Mouse (Mus musculus) embryo, embryonic 10.5 days (tissue): ENCODE results near the gene Atp2b2.
A peak's percentile ranks its signal among the peaks of the same experiment; 100 is the strongest.

Experiments
- DNase-seq: peaks from one replicate; pipeline ENCODE4 v3.0.0-alpha.2; 2015; ENCODE audit warnings: low spot score

Atp2b2 gene

GRCm38 (mm10) chr6:113941324-113941723 is 101.1 kb downstream of the Atp2b2 start:
- DNase-seq = no peak

- DNase-seq = no peak
Observed at GRCm38 (mm10) chr6:113939442-113939841, 103.0 kb downstream of the Atp2b2 start.

- DNase-seq = peak; percentile 79
Observed at GRCm38 (mm10) chr6:113936811-113937508, 105.5 kb downstream of the Atp2b2 start.

GRCm38 (mm10) chr6:113936111-113936510 is 106.3 kb downstream of the Atp2b2 start:
- no peak for DNase-seq

- no peak for DNase-seq
Observed at GRCm38 (mm10) chr6:113934692-113935091, 107.7 kb downstream of the Atp2b2 start.

- no peak for DNase-seq
Observed at GRCm38 (mm10) chr6:113933261-113934151, 108.9 kb downstream of the Atp2b2 start.

- DNase-seq = peak; percentile 52
Observed at GRCm38 (mm10) chr6:113929191-113929875, 113.1 kb downstream of the Atp2b2 start.

- no peak for DNase-seq
Observed at GRCm38 (mm10) chr6:113923249-113923648, 119.2 kb downstream of the Atp2b2 start.

- no peak for DNase-seq
Observed at GRCm38 (mm10) chr6:113920466-113920865, 121.9 kb downstream of the Atp2b2 start.

GRCm38 (mm10) chr6:113912753-113913152 is 129.7 kb downstream of the Atp2b2 start:
- no peak for DNase-seq

GRCm38 (mm10) chr6:113911094-113911493 is 131.3 kb downstream of the Atp2b2 start:
- peak; percentile 23 for DNase-seq

GRCm38 (mm10) chr6:113910411-113911055 is 131.9 kb downstream of the Atp2b2 start:
- DNase-seq = no peak

- DNase-seq = no peak
Observed at GRCm38 (mm10) chr6:113909836-113910235, 132.6 kb downstream of the Atp2b2 start.

- DNase-seq = peak; percentile 13
Observed at GRCm38 (mm10) chr6:113908066-113908465, 134.3 kb downstream of the Atp2b2 start.

GRCm38 (mm10) chr6:113904406-113904805 is 138.0 kb downstream of the Atp2b2 start:
- DNase-seq = no peak

GRCm38 (mm10) chr6:113896023-113896422 is 146.4 kb downstream of the Atp2b2 start:
- no peak for DNase-seq

GRCm38 (mm10) chr6:113894008-113894407 is 148.4 kb downstream of the Atp2b2 start:
- DNase-seq = no peak

GRCm38 (mm10) chr6:113892091-113892674 is 150.2 kb downstream of the Atp2b2 start:
- no peak for DNase-seq

GRCm38 (mm10) chr6:113891225-113891967 is 151.0 kb downstream of the Atp2b2 start:
- peak; percentile 45 for DNase-seq

GRCm38 (mm10) chr6:113890858-113891213 is 151.6 kb downstream of the Atp2b2 start:
- DNase-seq = no peak
